Mouse (Mus musculus): ENCODE results near the gene Adcy5. TPM values are rescaled to one million over a fixed set of nuclear protein-coding genes. Genes with fewer than 3 reads are reported as not detected.

The Adcy5 gene
- polyA plus RNA-seq, 1 experiment from 2014 or later: 0.15 TPM

DNA sequence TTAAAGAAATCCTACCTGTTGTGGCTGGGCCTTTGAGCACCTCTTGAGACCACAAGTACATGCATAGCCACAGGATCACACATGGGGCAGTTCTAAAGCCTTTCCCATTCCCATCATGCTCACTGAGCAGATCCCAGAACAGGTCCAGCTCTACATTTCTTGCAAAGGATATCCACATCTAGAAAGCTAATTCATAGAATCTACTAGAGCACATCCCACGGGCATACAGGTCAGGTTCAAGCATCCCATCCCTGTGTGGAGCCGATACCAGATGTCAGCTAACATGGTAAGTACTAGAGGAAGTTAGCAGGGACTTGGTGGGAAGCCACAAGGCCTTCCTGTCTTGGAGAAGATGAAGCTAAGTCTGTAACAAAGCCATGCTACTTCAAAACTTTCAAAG lies 152.0 kb downstream of the Adcy5 start:
- peaks cover 5% of the 10 kb centered on the region for H3K4me1 ChIP-seq (replicated peaks)
- no peak overlapping the region for H3K4me3 ChIP-seq (replicated peaks)
- no peak overlapping the region for H3K4me2 ChIP-seq
- WGBS (ENCODE audit: insufficient replicate concordance): 60% methylated on average over 2 of the region's 2 CpGs
- H3K9ac ChIP-seq: no peak overlapping the region
- DNase-seq (no peak), ATAC-seq (ENCODE audit: low read depth) (no peak)
- H3K27me3 ChIP-seq: no peaks in the 10 kb centered on the region
- no peak overlapping the region for H3K27ac ChIP-seq
- no peaks in the 10 kb centered on the region for H3K9me3 ChIP-seq (replicated peaks)
- no peaks in the 10 kb centered on the region for H3K36me3 ChIP-seq

DNA sequence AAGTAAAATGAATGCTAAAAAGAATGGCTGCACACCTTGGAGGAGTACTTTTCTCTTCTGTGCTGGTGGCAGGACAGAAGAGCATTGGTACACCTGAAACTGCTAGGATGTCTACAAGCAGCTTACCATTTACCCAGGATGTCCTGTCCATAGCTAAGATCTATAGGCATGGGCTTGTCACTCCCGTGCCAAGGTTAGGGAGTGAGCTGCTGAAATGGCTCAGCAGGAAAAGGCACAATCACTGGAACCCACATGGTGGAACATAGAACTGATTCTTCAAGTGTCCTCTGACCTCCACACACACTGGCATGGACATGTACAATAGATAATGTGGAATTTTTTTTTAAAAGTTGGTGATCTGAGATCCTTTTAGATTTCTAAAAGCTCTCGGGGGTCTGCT lies 152.7 kb downstream of the Adcy5 start:
- Histone ChIP-seq H3K27me3 (no peaks in the 10 kb centered on the region), H3K36me3 (no peaks in the 10 kb centered on the region), H3K4me2 (no peak overlapping the region), H3K4me3 (replicated peaks) (no peak overlapping the region), H3K4me1 (replicated peaks) (peaks cover 5% of the 10 kb centered on the region), H3K9me3 (replicated peaks) (no peaks in the 10 kb centered on the region), H3K27ac (no peak overlapping the region), H3K9ac (no peak overlapping the region)
- WGBS (ENCODE audit: insufficient replicate concordance): 66% methylated on average over 2 of the region's 2 CpGs
- no peak for ATAC-seq (ENCODE audit: low read depth)
- DNase-seq: no peak

DNA sequence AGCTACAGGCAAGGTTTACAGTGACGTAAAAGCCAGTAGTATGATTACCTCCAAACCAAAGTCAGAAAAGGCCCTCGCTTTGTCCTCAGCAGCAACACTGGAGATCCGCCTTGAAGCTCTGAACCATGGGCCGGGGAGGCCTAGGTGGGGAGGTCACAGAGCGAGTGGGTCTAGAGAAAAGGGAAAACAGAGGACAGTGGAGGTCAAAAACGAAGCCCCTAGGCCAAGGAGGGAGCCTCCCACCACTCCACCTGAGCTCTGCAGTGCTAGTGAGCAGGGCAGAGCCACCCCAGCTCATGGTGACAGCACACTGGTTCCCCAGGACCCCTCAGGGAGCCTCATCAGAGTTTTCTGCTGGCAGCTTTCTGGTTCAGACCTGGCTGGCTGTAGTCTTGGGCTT lies 153.3 kb downstream of the Adcy5 start:
- no peak for DNase-seq
- Histone ChIP-seq H3K27me3 (no peaks in the 10 kb centered on the region), H3K4me2 (no peak overlapping the region), H3K9me3 (replicated peaks) (no peaks in the 10 kb centered on the region), H3K36me3 (no peaks in the 10 kb centered on the region), H3K9ac (no peak overlapping the region), H3K27ac (no peak overlapping the region), H3K4me1 (replicated peaks) (peaks cover 5% of the 10 kb centered on the region), H3K4me3 (replicated peaks) (no peak overlapping the region)
- ATAC-seq (ENCODE audit: low read depth): no peak
- WGBS (ENCODE audit: insufficient replicate concordance): 62% methylated on average over 6 of the region's 6 CpGs

DNA sequence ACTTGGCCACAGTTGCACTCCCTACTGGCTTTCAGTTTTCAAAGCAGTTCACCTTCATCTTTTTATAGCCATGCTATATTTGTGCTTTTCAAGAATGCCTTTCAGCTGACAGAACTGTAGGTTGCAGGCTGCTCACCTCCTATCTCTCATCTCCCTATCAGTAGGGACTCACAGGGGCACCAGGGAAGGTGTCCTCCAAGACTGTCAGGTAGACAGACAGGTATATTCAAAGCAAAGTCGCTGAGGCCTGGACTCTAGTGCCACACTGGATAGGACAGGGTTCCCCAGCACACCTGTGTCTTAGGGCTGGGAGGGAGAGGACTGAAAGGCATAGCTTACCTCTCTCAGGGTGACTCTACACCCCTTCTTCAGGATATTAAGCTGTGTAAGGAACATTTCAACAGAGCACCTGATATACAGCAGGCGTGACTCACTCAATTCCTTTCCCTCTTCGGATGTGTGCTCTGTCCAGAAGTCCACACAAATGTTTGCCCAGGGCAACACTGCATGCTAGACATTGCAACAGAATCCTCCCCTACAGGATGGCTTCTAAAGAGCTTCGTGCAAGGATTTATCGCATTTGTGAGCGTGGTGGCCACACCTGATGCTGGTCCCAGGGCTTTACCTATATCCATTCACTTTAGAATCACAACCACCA lies 153.9 kb downstream of the Adcy5 start:
- H3K4me1 ChIP-seq (replicated peaks): peaks cover 5% of the 10 kb centered on the region
- WGBS (ENCODE audit: insufficient replicate concordance): 61% methylated on average over 6 of the region's 6 CpGs
- DNase-seq: no peak

DNA sequence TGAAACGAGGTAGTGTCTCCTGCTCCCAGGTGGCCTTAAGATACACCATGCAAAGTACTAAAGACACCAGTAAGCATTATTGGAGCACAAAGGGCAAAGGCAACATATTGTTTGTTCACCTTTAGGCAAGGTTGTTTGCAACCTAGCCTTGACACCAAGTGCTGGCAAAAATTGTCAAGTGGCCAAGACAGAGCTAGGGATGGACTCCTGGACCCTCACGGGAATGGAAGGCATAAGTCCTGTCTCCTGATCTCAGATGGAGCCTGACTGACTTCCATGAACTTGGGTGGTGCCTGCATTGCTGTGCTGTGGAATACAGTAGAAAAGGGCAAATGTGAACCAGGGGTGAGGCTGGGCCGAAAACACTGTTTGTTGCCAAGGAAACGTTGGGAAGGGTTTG lies 155.0 kb downstream of the Adcy5 start:
- Histone ChIP-seq H3K9ac (no peak overlapping the region), H3K4me2 (no peak overlapping the region), H3K27ac (no peak overlapping the region), H3K9me3 (replicated peaks) (no peaks in the 10 kb centered on the region), H3K27me3 (no peaks in the 10 kb centered on the region), H3K4me1 (replicated peaks) (peaks cover 5% of the 10 kb centered on the region), H3K4me3 (replicated peaks) (no peak overlapping the region), H3K36me3 (no peaks in the 10 kb centered on the region)
- WGBS (ENCODE audit: insufficient replicate concordance): 61% methylated on average over 4 of the region's 4 CpGs
- ATAC-seq (ENCODE audit: low read depth) (no peak), DNase-seq (no peak)

More for the DNA sequence above, 153.9 kb downstream of the Adcy5 start:
- H3K36me3 ChIP-seq: no peaks in the 10 kb centered on the region
- no peak overlapping the region for H3K4me3 ChIP-seq (replicated peaks)
- H3K9ac ChIP-seq: no peak overlapping the region
- ATAC-seq (ENCODE audit: low read depth): peak; percentile 50
- H3K4me2 ChIP-seq: no peak overlapping the region
- no peaks in the 10 kb centered on the region for H3K27me3 ChIP-seq
- H3K27ac ChIP-seq: no peak overlapping the region
- H3K9me3 ChIP-seq (replicated peaks): no peaks in the 10 kb centered on the region

DNA sequence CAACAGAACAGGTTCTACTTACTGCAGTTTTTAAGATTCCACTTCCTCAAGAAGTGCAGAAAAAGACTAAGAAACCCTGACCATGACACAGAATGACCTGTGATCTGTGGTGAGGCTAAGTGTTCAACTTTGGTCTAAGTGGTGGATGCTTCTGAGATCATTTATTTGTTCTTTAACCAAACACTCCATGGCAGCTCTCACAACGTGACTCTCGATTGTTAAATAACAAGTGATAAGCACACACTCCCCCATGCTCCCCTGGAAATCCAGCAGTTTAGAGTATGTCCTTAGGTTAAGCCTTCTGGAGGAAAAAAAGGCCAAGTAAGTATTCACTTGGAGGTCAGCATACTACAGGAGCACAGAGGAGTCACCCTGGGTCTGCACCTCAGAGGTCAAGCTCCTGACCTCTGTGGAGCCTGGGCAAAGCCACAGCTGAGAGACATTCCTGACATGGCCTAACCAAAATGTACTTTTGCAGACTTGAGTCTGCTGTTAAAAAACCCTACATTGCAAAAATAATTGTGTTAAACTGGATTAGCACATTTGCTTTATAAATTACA lies 156.0 kb downstream of the Adcy5 start:
- peaks cover 5% of the 10 kb centered on the region for H3K4me1 ChIP-seq (replicated peaks)
- H3K36me3 ChIP-seq: no peaks in the 10 kb centered on the region
- no peak overlapping the region for H3K4me2 ChIP-seq
- no peak overlapping the region for H3K9ac ChIP-seq
- ATAC-seq (ENCODE audit: low read depth) (no peak), DNase-seq (no peak)
- H3K4me3 ChIP-seq (replicated peaks): no peak overlapping the region
- H3K27me3 ChIP-seq: no peaks in the 10 kb centered on the region
- no peak overlapping the region for H3K27ac ChIP-seq
- 48% methylated on average over 2 of the region's 2 CpGs for WGBS (ENCODE audit: insufficient replicate concordance)
- no peaks in the 10 kb centered on the region for H3K9me3 ChIP-seq (replicated peaks)

DNA sequence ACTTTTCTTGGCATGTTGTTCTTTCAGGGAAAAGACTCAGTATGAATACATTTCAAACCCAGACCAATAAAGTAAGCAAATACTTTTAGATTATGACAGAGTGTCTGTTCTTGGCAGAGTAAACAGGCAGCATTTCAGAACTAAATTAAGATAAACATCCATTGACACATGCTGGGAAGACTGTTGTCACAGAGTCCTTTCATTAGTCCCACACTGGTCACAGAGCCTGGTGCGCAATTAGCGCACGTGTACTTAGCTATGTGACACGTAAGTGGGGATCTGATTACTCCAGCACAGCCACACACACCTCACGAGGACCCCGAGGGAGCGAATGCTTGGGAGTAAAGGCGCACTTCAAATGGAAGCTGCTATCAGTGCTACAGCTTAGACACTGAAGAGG lies 156.9 kb downstream of the Adcy5 start:
- DNase-seq (no peak), ATAC-seq (ENCODE audit: low read depth) (no peak)
- H3K4me2 ChIP-seq: no peak overlapping the region
- H3K27ac ChIP-seq: no peak overlapping the region
- H3K9ac ChIP-seq: no peak overlapping the region
- no peaks in the 10 kb centered on the region for H3K36me3 ChIP-seq
- no peak overlapping the region for H3K4me3 ChIP-seq (replicated peaks)
- H3K27me3 ChIP-seq: no peaks in the 10 kb centered on the region
- peaks cover 5% of the 10 kb centered on the region for H3K4me1 ChIP-seq (replicated peaks)
- WGBS (ENCODE audit: insufficient replicate concordance): 71% methylated on average over 8 of the region's 8 CpGs
- H3K9me3 ChIP-seq (replicated peaks): no peaks in the 10 kb centered on the region

DNA sequence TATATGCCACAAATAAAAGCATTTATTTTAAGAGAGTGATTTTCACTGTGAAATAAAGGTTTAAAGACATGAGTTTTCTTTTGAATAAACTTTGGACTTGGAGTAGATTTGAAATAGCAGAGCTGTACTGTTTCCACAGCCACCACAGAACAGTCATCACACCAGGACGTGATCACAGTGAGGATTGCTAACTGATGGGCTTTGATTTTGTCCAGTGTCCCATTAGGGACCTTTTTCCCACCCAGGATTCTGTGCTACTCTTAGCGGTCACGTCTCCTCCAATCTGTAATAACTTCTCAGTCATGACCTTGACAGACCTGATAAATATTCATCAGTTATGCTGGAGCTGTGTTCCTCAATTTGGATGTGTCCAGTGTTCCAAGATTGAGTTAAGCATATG lies 160.8 kb downstream of the Adcy5 start:
- Histone ChIP-seq H3K27ac (no peak overlapping the region), H3K36me3 (no peaks in the 10 kb centered on the region), H3K4me1 (replicated peaks) (no peaks in the 10 kb centered on the region), H3K9ac (no peak overlapping the region), H3K9me3 (replicated peaks) (no peaks in the 10 kb centered on the region), H3K27me3 (no peaks in the 10 kb centered on the region), H3K4me2 (no peak overlapping the region), H3K4me3 (replicated peaks) (no peak overlapping the region)
- 69% methylated on average over 3 of the region's 3 CpGs for WGBS (ENCODE audit: insufficient replicate concordance)
- ATAC-seq (ENCODE audit: low read depth) (no peak), DNase-seq (no peak)

DNA sequence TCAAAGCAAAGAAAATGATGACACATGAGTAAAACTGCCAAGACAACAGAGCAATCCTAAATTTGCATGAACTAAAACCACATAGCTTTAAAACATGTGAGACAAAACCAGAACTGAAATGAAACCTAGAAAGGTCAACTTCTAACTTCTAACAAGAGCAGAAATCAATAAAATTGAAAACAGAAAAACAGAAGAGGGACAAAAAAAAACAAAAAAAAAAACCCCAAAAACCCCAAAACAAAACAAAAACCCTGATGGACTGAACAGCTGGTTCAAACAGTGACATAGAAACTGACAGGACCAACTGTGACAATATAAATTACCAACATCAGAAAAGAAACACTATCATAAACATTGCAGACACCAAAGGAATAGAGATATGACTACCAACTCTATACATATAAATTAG lies 162.2 kb downstream of the Adcy5 start:
- Histone ChIP-seq H3K9ac (no peak overlapping the region), H3K4me1 (replicated peaks) (no peaks in the 10 kb centered on the region), H3K27me3 (no peaks in the 10 kb centered on the region), H3K4me3 (replicated peaks) (no peak overlapping the region), H3K36me3 (no peaks in the 10 kb centered on the region), H3K9me3 (replicated peaks) (no peaks in the 10 kb centered on the region), H3K4me2 (no peak overlapping the region), H3K27ac (no peak overlapping the region)
- DNase-seq (no peak), ATAC-seq (ENCODE audit: low read depth) (no peak)

DNA sequence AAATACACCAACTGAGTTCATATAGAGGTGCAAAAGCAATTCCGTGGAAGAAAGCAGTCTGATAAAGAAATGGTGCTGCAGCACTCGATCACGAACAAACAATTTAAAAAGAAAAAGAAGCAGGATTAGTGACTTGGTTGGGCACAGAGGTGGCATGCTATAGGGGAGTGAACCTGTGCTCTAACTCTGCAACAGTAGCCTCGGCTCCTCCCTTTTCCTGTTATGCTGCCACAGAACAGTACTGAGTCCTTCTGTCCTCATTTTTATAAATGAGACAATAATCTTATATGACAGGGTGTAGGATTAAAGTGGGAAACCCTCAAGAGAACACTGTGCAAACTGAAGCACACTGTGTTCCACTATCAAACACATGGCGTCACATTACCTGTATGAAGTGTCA lies 162.8 kb downstream of the Adcy5 start:
- no peaks in the 10 kb centered on the region for H3K4me1 ChIP-seq (replicated peaks)
- H3K27ac ChIP-seq: no peak overlapping the region
- no peak overlapping the region for H3K4me3 ChIP-seq (replicated peaks)
- no peaks in the 10 kb centered on the region for H3K9me3 ChIP-seq (replicated peaks)
- ATAC-seq (ENCODE audit: low read depth): no peak
- WGBS (ENCODE audit: insufficient replicate concordance): 61% methylated on average over 5 of the region's 5 CpGs
- DNase-seq: no peak
- no peak overlapping the region for H3K9ac ChIP-seq
- no peaks in the 10 kb centered on the region for H3K36me3 ChIP-seq
- H3K4me2 ChIP-seq: no peak overlapping the region
- no peaks in the 10 kb centered on the region for H3K27me3 ChIP-seq

DNA sequence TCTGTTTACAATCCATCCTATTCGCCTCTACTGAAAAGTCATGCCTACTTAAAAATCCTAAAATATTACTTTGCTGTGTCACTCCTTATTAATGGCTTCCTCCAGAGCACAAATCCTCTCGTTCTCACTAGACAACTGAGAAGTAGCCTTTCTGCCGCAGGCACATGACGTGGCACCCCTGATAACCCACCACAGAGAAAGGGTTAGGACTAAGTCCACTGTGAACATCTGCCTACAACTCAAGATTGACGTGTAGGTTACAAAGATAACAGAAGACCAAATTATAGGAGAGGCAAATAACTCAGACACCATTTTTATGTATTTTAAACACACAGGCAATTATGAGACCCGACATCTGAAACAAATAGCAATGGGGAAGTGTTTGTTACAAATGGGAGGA lies 163.7 kb downstream of the Adcy5 start:
- Histone ChIP-seq H3K4me3 (replicated peaks) (no peak overlapping the region), H3K4me2 (no peak overlapping the region), H3K9ac (no peak overlapping the region), H3K27me3 (no peaks in the 10 kb centered on the region), H3K27ac (no peak overlapping the region), H3K9me3 (replicated peaks) (no peaks in the 10 kb centered on the region), H3K36me3 (no peaks in the 10 kb centered on the region), H3K4me1 (replicated peaks) (no peaks in the 10 kb centered on the region)
- ATAC-seq (ENCODE audit: low read depth): no peak
- 37% methylated on average over 6 of the region's 6 CpGs for WGBS (ENCODE audit: insufficient replicate concordance)
- no peak for DNase-seq

DNA sequence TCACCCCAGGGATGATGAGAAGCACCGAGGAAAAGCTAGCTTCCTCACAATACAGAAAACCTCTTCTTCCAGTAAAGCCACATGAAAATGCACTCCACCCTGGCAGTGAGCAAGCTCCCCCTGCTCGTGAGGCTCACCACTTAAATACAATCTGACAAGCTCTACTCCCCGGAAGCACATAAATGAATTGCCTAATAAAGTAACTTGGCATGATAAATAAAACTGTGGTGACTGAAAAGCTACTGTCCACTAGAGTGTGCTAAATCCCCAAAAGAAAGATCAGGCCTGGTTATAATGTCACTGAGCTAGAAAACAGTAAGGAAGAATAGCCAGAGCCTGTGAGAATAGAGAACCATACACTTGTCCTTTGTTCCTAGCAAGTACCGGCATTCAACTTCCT lies 164.7 kb downstream of the Adcy5 start:
- 52% methylated on average over 4 of the region's 4 CpGs for WGBS (ENCODE audit: insufficient replicate concordance)
- Histone ChIP-seq H3K27me3 (no peaks in the 10 kb centered on the region), H3K9ac (no peak overlapping the region), H3K4me1 (replicated peaks) (no peaks in the 10 kb centered on the region), H3K4me3 (replicated peaks) (no peak overlapping the region), H3K27ac (no peak overlapping the region), H3K4me2 (no peak overlapping the region), H3K9me3 (replicated peaks) (no peaks in the 10 kb centered on the region), H3K36me3 (no peaks in the 10 kb centered on the region)
- no peak for ATAC-seq (ENCODE audit: low read depth)
- DNase-seq: no peak

Data from liver, embryonic 13.5 days (tissue).